Mouse (Mus musculus) liver, embryonic 14.5 days (tissue): ENCODE results near the gene Gm28043. TPM values are rescaled to one million over a fixed set of nuclear protein-coding genes. Genes with fewer than 3 reads are reported as not detected.

Source experiments
- ATAC-seq: fragments of 200-750 bp; cut with Nextera tagmentation; 2 replicates; pipeline ENCODE4 v1.8.0; 2017; ENCODE audit warnings: moderate number of reproducible peaks, mild to moderate bottlenecking, moderate library complexity; ENCODE audit not compliant: insufficient read depth
- DNase-seq, 3 experiments: peaks; one replicate each; pipeline ENCODE4 v3.0.0-alpha.2; 2012 to 2013; ENCODE audit warnings: low read depth in 3 of 3, low spot score in 3 of 3
- H3K27ac ChIP-seq: fragments of 300-500 bp; sonication (generic); 2 replicates; pipeline ENCODE4 v1.5.1; 2014; ENCODE audit warnings: moderate library complexity, mild to moderate bottlenecking, control low read depth, inconsistent platforms
- H3K27me3 ChIP-seq: fragments of 300-500 bp; sonication (generic); 2 replicates; pipeline ENCODE4 v1.6.1; 2014; ENCODE audit warnings: mild to moderate bottlenecking, low read length, moderate library complexity; ENCODE audit not compliant: control insufficient read depth, insufficient read depth
- H3K36me3 ChIP-seq: fragments of 300-500 bp; sonication (generic); replicated peaks from 2 replicates; pipeline ENCODE4 v1.6.1; 2014; ENCODE audit warnings: low read depth; ENCODE audit not compliant: control insufficient read depth, insufficient read depth
- H3K4me1 ChIP-seq, 2 experiments: fragments of 200-500 bp in 1 of 2; fragments of 300-500 bp in 1 of 2; sonication (generic) in 1 of 2; replicated peaks; 2 replicates each; pipeline ENCODE4 v1.6.1; 2012 to 2014; ENCODE audit warnings: antibody characterized with exemption in 1 of 2, inconsistent platforms in 1 of 2, low read length in 1 of 2; ENCODE audit not compliant: control insufficient read depth in 2 of 2, insufficient read depth in 2 of 2
- H3K4me2 ChIP-seq: fragments of 300-500 bp; sonication (generic); 2 replicates; pipeline ENCODE4 v1.6.1; 2014; ENCODE audit warnings: low read depth, mild to moderate bottlenecking, control low read depth, moderate library complexity
- H3K4me3 ChIP-seq, 2 experiments: fragments of 200-500 bp in 1 of 2; fragments of 300-500 bp in 1 of 2; sonication (generic) in 1 of 2; 2 replicates each; pipeline ENCODE4 v1.5.1; 2012 to 2014; ENCODE audit warnings: low read depth in 2 of 2, low read length in 2 of 2, mild to moderate bottlenecking in 2 of 2, control low read depth in 1 of 2, inconsistent platforms in 1 of 2, moderate library complexity in 1 of 2; ENCODE audit not compliant: insufficient read depth in 1 of 2
- H3K9ac ChIP-seq: fragments of 300-500 bp; sonication (generic); replicated peaks from 2 replicates; pipeline ENCODE4 v1.6.1; 2014; ENCODE audit warnings: mild to moderate bottlenecking, control low read depth, moderate library complexity
- H3K9me3 ChIP-seq: fragments of 300-500 bp; sonication (generic); 2 replicates; pipeline ENCODE4 v1.6.1; 2016; ENCODE audit warnings: low read length, mixed read lengths; ENCODE audit not compliant: control insufficient read depth
- CTCF ChIP-seq: IDR thresholded peaks from 2 replicates; pipeline ENCODE4 v1.5.1; 2016; ENCODE audit warnings: antibody characterized with exemption, low read depth, control low read depth
- EP300 ChIP-seq: IDR thresholded peaks from 2 replicates; pipeline ENCODE4 v1.6.1; 2016; ENCODE audit warnings: antibody characterized with exemption, low read depth
- WGBS: fragments of 180-500 bp; shearing (Covaris S2); extraction: QIAGEN DNeasy Blood & Tissue Kit; methylation state at CpG from one replicate; pipeline ENCODE4 v1.1.7; 2014; ENCODE audit not compliant: insufficient replicate concordance; 5-methylcytosine and 5-hydroxymethylcytosine counted together
- microRNA-seq: library from miRNA; unstranded; fragments of <30 nt; microRNA quantifications from one replicate; pipeline ENCODE4, GENCODE M21; 2016
- polyA plus RNA-seq, 2 experiments: library from polyadenylated mRNA; depleted of rRNA in 1 of 2; stranded (reverse) in 1 of 2; unstranded in 1 of 2; fragments of >200 nt; fragmentation: Nextera tagmentation in 1 of 2; extraction: Ambion mirVana in 1 of 2; gene quantifications; 2 replicates each; pipeline versions ENCODE4 v1.2.1 to v1.2.3; 2012 to 2014

The Gm28043 gene
- polyA plus RNA-seq, 2 experiments, result 0.38 to 1.4 TPM

- no peak for DNase-seq
- ATAC-seq, result no peak
- H3K9me3 ChIP-seq, result no peaks in the 10 kb centered on the region
These were observed 121.9 kb downstream of the Gm28043 start for GRCm38 (mm10) chr17:29736448-29737014.

GRCm38 (mm10) chr17:29737849-29738804 lies 123.5 kb downstream of the Gm28043 start:
- 34% methylated on average over 22 of the region's 22 CpGs for WGBS
- Histone ChIP-seq H3K9me3 (no peaks in the 10 kb centered on the region), H3K4me1 (peaks cover 0 to 3% of the 10 kb centered on the region in 2 experiments; a peak in 2 of 4 replicates), H3K4me2 (no peak overlapping the region), H3K4me3 (no peak overlapping the region), H3K36me3 (no peaks in the 10 kb centered on the region), H3K9ac (no peak overlapping the region), H3K27ac (no peak overlapping the region), H3K27me3 (no peaks in the 10 kb centered on the region)
- DNase-seq, result no peak
- peak; percentile 48 for TF ChIP-seq CTCF
- TF ChIP-seq EP300, result no peak
- no peak for ATAC-seq

More at GRCm38 (mm10) chr17:29736448-29737014, 121.9 kb downstream of the Gm28043 start:
- H3K4me1 ChIP-seq, result peaks cover 0 to 3% of the 10 kb centered on the region in 2 experiments; a peak in 2 of 4 replicates
- no peak overlapping the region for H3K4me3 ChIP-seq
- no peaks in the 10 kb centered on the region for H3K36me3 ChIP-seq
- H3K27ac ChIP-seq, result no peak overlapping the region
- TF ChIP-seq CTCF (no peak), EP300 (no peak)
- 69% methylated on average over 15 of the region's 15 CpGs for WGBS
- no peaks in the 10 kb centered on the region for H3K27me3 ChIP-seq
- no peak overlapping the region for H3K9ac ChIP-seq
- H3K4me2 ChIP-seq, result no peak overlapping the region

- no peaks in the 10 kb centered on the region; the same call in 1 of the 2 replicates for H3K27me3 ChIP-seq
- 55% methylated on average over 6 of the region's 6 CpGs for WGBS
- no peak overlapping the region for H3K4me3 ChIP-seq
- H3K9me3 ChIP-seq, result no peaks in the 10 kb centered on the region
- H3K36me3 ChIP-seq, result no peaks in the 10 kb centered on the region
- H3K4me2 ChIP-seq, result no peak overlapping the region
- DNase-seq, result no peak
- no peaks in the 10 kb centered on the region for H3K4me1 ChIP-seq
- ATAC-seq, result no peak
- H3K9ac ChIP-seq, result no peak overlapping the region
- no peak overlapping the region for H3K27ac ChIP-seq
- no peak for TF ChIP-seq EP300
These were observed 132.8 kb downstream of the Gm28043 start for GRCm38 (mm10) chr17:29747466-29747865.

Small RNAs within 50 kb of the gene (microRNA-seq; reads per million reads assigned to microRNA genes)
- not detected for gene Mir7667

Other genes starting within 250 kb of the Gm28043 start
- gene Pim1, start 124.1 kb upstream of the Gm28043 start, polyA plus RNA-seq (2012; rRNA removed), result 61.4 and 64.5 TPM in 2 replicates
- gene Pim1, start 124.1 kb upstream of the Gm28043 start, polyA plus RNA-seq (2014; fragmentation: Nextera tagmentation; extraction: Ambion mirVana), result 60.4 and 69.9 TPM in 2 replicates
- gene Gm17657, start 65.2 kb upstream of the Gm28043 start, polyA plus RNA-seq (2012; rRNA removed), result not detected in 2 replicates
- gene Gm17657, start 65.2 kb upstream of the Gm28043 start, polyA plus RNA-seq (2014; fragmentation: Nextera tagmentation; extraction: Ambion mirVana), result not detected in 2 replicates
- 3.3 and 3.6 TPM in 2 replicates for gene Tbc1d22b, start 65.1 kb upstream of the Gm28043 start, polyA plus RNA-seq (2012; rRNA removed)
- 2.3 and 2.9 TPM in 2 replicates for gene Tbc1d22b, start 65.1 kb upstream of the Gm28043 start, polyA plus RNA-seq (2014; fragmentation: Nextera tagmentation; extraction: Ambion mirVana)
- gene Tmem217, start 62.5 kb upstream of the Gm28043 start, polyA plus RNA-seq (2012; rRNA removed), result 0.09 TPM in 1 of 2 replicates, not detected in the other
- gene Tmem217, start 62.5 kb upstream of the Gm28043 start, polyA plus RNA-seq (2014; fragmentation: Nextera tagmentation; extraction: Ambion mirVana), result not detected in 2 replicates
- 11.5 and 23.7 TPM in 2 replicates for gene Rnf8, start 86 bp upstream of the Gm28043 start, polyA plus RNA-seq (2012; rRNA removed)
- 35.9 and 40.4 TPM in 2 replicates for gene Rnf8, start 86 bp upstream of the Gm28043 start, polyA plus RNA-seq (2014; fragmentation: Nextera tagmentation; extraction: Ambion mirVana)
- 14.9 and 16.1 TPM in 2 replicates for gene Cmtr1, start 45.7 kb downstream of the Gm28043 start, polyA plus RNA-seq (2012; rRNA removed)
- 55.9 and 66.0 TPM in 2 replicates for gene Cmtr1, start 45.7 kb downstream of the Gm28043 start, polyA plus RNA-seq (2014; fragmentation: Nextera tagmentation; extraction: Ambion mirVana)
- 3.8 and 7.6 TPM in 2 replicates for gene Ccdc167, start 102.2 kb downstream of the Gm28043 start, polyA plus RNA-seq (2012; rRNA removed)
- gene Ccdc167, start 102.2 kb downstream of the Gm28043 start, polyA plus RNA-seq (2014; fragmentation: Nextera tagmentation; extraction: Ambion mirVana), result 10.1 TPM in 2 replicates